Mouse (Mus musculus) embryonic facial prominence, embryonic 13.5 days (tissue): ENCODE data around the gene Gm19684. TPM values are rescaled to one million over a fixed set of nuclear protein-coding genes. Genes with fewer than 3 reads are reported as not detected.
"Not testable (repeated sequence)": the region's sequence is repeated elsewhere in the genome, so short reads cannot be mapped to it uniquely, and the experiment has no call there.

Experiments used
- ATAC-seq: fragments of 200-750 bp; cut with Nextera tagmentation; 2 replicates; pipeline ENCODE4 v1.8.0; 2017; ENCODE audit warnings: low read depth; ENCODE audit not compliant: insufficient number of reproducible peaks, insufficient read depth, low FRiP score, low TSS enrichment
- H3K27ac ChIP-seq: fragments of 300-500 bp; sonication (generic); 2 replicates; pipeline ENCODE4 v1.5.1; 2015; ENCODE audit warnings: moderate library complexity, mild to moderate bottlenecking, inconsistent platforms
- H3K27me3 ChIP-seq: fragments of 300-500 bp; sonication (generic); 2 replicates; pipeline ENCODE4 v1.6.1; 2015; ENCODE audit warnings: mild to moderate bottlenecking, inconsistent platforms
- H3K36me3 ChIP-seq: fragments of 300-500 bp; sonication (generic); 2 replicates; pipeline ENCODE4 v1.6.1; 2015; ENCODE audit warnings: mild to moderate bottlenecking, inconsistent platforms
- H3K4me1 ChIP-seq: fragments of 300-500 bp; sonication (generic); 2 replicates; pipeline ENCODE4 v1.6.1; 2015; ENCODE audit warnings: inconsistent platforms
- H3K4me2 ChIP-seq: fragments of 300-500 bp; sonication (generic); 2 replicates; pipeline ENCODE4 v1.6.1; 2015; ENCODE audit warnings: moderate library complexity, mild to moderate bottlenecking, inconsistent platforms
- H3K4me3 ChIP-seq: fragments of 300-500 bp; sonication (generic); 2 replicates; pipeline ENCODE4 v1.5.1; 2015; ENCODE audit warnings: mild to moderate bottlenecking, inconsistent platforms
- H3K9ac ChIP-seq: fragments of 300-500 bp; sonication (generic); 2 replicates; pipeline ENCODE4 v1.6.1; 2015; ENCODE audit warnings: mild to moderate bottlenecking, inconsistent platforms
- H3K9me3 ChIP-seq: fragments of 300-500 bp; sonication (generic); 2 replicates; pipeline ENCODE4 v1.6.1; 2016; ENCODE audit warnings: inconsistent platforms
- WGBS: fragments of 180-500 bp; shearing (Covaris S2); methylation state at CpG from one replicate; pipeline ENCODE4 v1.1.7; 2015; ENCODE audit warnings: mixed read lengths; 5-methylcytosine and 5-hydroxymethylcytosine counted together
- polyA plus RNA-seq: library from polyadenylated mRNA; unstranded; fragments of >200 nt; fragmentation: Nextera tagmentation; extraction: Ambion mirVana; gene quantifications from 2 replicates; pipeline ENCODE4 v1.2.1, GENCODE M21; 2015

The Gm19684 gene
- polyA plus RNA-seq = not detected in 2 replicates

- Histone ChIP-seq H3K4me2 (peak within 1 kb of the TSS; percentile 32), H3K27me3 (peaks cover 50% of the 10 kb centered on the region)
- not testable (repeated sequence) for H3K4me1 ChIP-seq, H3K9me3 ChIP-seq, H3K36me3 ChIP-seq, H3K27ac ChIP-seq, H3K4me3 ChIP-seq, ATAC-seq, H3K9ac ChIP-seq
- 8% methylated on average over 8 of the region's 8 CpGs for WGBS
Measured at GRCm38 (mm10) chr17:36121352-36122020, at the start of gene Gm19684. Gene Gm19684, plus strand, starts transcription at chr17:36121678.

GRCm38 (mm10) chr17:36081901-36082300, 39.6 kb upstream of the Gm19684 start:
- not testable (repeated sequence) for H3K9me3 ChIP-seq, ATAC-seq, H3K4me2 ChIP-seq, H3K9ac ChIP-seq, H3K36me3 ChIP-seq, H3K4me3 ChIP-seq, H3K27ac ChIP-seq
- Histone ChIP-seq H3K27me3 (peaks cover 50% of the 10 kb centered on the region), H3K4me1 (peaks cover 14% of the 10 kb centered on the region; the same call in 1 of the 2 replicates)

- peaks cover 50% of the 10 kb centered on the region for H3K27me3 ChIP-seq
- H3K4me1 ChIP-seq = peaks cover 14% of the 10 kb centered on the region; the same call in 1 of the 2 replicates
- H3K4me2 ChIP-seq = peak overlapping the region; percentile 93
- H3K9me3 ChIP-seq, ATAC-seq, H3K36me3 ChIP-seq, H3K9ac ChIP-seq, H3K27ac ChIP-seq: not testable (repeated sequence)
- H3K4me3 ChIP-seq = peak overlapping the region; percentile 51
- 24% methylated on average over 6 of the region's 6 CpGs for WGBS
Measured at GRCm38 (mm10) chr17:36082519-36083232, 38.8 kb upstream of the Gm19684 start.

GRCm38 (mm10) chr17:36083266-36083869, 38.1 kb upstream of the Gm19684 start:
- H3K27me3 ChIP-seq = peaks cover 50% of the 10 kb centered on the region
- peak overlapping the region; percentile 63 for H3K9ac ChIP-seq
- no peaks in the 10 kb centered on the region for H3K36me3 ChIP-seq
- no peaks in the 10 kb centered on the region for H3K9me3 ChIP-seq
- H3K4me2 ChIP-seq = peak overlapping the region; percentile 93
- H3K4me1 ChIP-seq = peaks cover 14% of the 10 kb centered on the region; the same call in 1 of the 2 replicates
- peak; percentile 43; the same call in 1 of the 2 replicates for ATAC-seq
- no peak overlapping the region for H3K27ac ChIP-seq
- under 1% methylated on average over 46 of the region's 46 CpGs for WGBS
- H3K4me3 ChIP-seq = peak overlapping the region; percentile 51

- under 1% methylated on average over 42 of the region's 42 CpGs for WGBS
- peak overlapping the region; percentile 93 for H3K4me2 ChIP-seq
- peak; percentile 48; the same call in 1 of the 2 replicates for ATAC-seq
- peak overlapping the region; percentile 51 for H3K4me3 ChIP-seq
- H3K9me3 ChIP-seq = no peaks in the 10 kb centered on the region
- no peak overlapping the region for H3K27ac ChIP-seq
- H3K36me3 ChIP-seq = no peaks in the 10 kb centered on the region
- H3K9ac ChIP-seq = peak overlapping the region; percentile 63
- H3K27me3 ChIP-seq = peaks cover 50% of the 10 kb centered on the region
- peaks cover 14% of the 10 kb centered on the region; the same call in 1 of the 2 replicates for H3K4me1 ChIP-seq
Measured at GRCm38 (mm10) chr17:36083870-36084451, 37.5 kb upstream of the Gm19684 start.

- H3K9me3 ChIP-seq, H3K36me3 ChIP-seq, H3K27ac ChIP-seq, H3K4me2 ChIP-seq, ATAC-seq, H3K4me3 ChIP-seq, H3K9ac ChIP-seq: not testable (repeated sequence)
- Histone ChIP-seq H3K27me3 (peaks cover 44% of the 10 kb centered on the region), H3K4me1 (peaks cover 14% of the 10 kb centered on the region; the same call in 1 of the 2 replicates)
- WGBS = 63% methylated on average over 1 of the region's 1 CpGs
Measured at GRCm38 (mm10) chr17:36085976-36086375, 35.5 kb upstream of the Gm19684 start.

- no CpG with 5 or more reads among the region's 2 CpGs for WGBS
Measured at GRCm38 (mm10) chr17:36091933-36092332, 29.5 kb upstream of the Gm19684 start.

GRCm38 (mm10) chr17:36092520-36092919, 29.0 kb upstream of the Gm19684 start:
- H3K36me3 ChIP-seq, H3K4me2 ChIP-seq, H3K9me3 ChIP-seq, H3K27ac ChIP-seq, H3K4me1 ChIP-seq, H3K4me3 ChIP-seq, H3K27me3 ChIP-seq, ATAC-seq, H3K9ac ChIP-seq: not testable (repeated sequence)

More at GRCm38 (mm10) chr17:36091933-36092332, 29.5 kb upstream of the Gm19684 start:
- H3K4me1 ChIP-seq, ATAC-seq, H3K9ac ChIP-seq, H3K4me3 ChIP-seq, H3K9me3 ChIP-seq, H3K27ac ChIP-seq, H3K36me3 ChIP-seq, H3K27me3 ChIP-seq, H3K4me2 ChIP-seq: not testable (repeated sequence)

GRCm38 (mm10) chr17:36093936-36094335, 27.5 kb upstream of the Gm19684 start:
- ATAC-seq = no peak
- Histone ChIP-seq H3K4me2 (no peak overlapping the region), H3K4me1 (no peaks in the 10 kb centered on the region), H3K36me3 (no peaks in the 10 kb centered on the region), H3K9ac (no peak overlapping the region), H3K27ac (no peak overlapping the region), H3K27me3 (peaks cover 10% of the 10 kb centered on the region; the same call in 1 of the 2 replicates), H3K4me3 (no peak overlapping the region), H3K9me3 (no peaks in the 10 kb centered on the region)
- 16% methylated on average over 3 of the region's 3 CpGs for WGBS

- H3K4me1 ChIP-seq, H3K9ac ChIP-seq, H3K9me3 ChIP-seq, H3K27me3 ChIP-seq, H3K4me3 ChIP-seq, H3K27ac ChIP-seq, H3K36me3 ChIP-seq, ATAC-seq, H3K4me2 ChIP-seq: not testable (repeated sequence)
- 52% methylated on average over 2 of the region's 2 CpGs for WGBS
Measured at GRCm38 (mm10) chr17:36099603-36100002, 21.9 kb upstream of the Gm19684 start.

GRCm38 (mm10) chr17:36102091-36102490, 19.4 kb upstream of the Gm19684 start:
- not testable (repeated sequence) for H3K4me2 ChIP-seq, H3K9me3 ChIP-seq, H3K27ac ChIP-seq, H3K9ac ChIP-seq, ATAC-seq, H3K4me1 ChIP-seq, H3K4me3 ChIP-seq, H3K27me3 ChIP-seq, H3K36me3 ChIP-seq
- 88% methylated on average over 12 of the region's 12 CpGs for WGBS
